Mouse (Mus musculus) kidney, embryonic 15.5 days (tissue): ENCODE measurements around the gene Dlst. TPM values are rescaled to one million over a fixed set of nuclear protein-coding genes. Genes with fewer than 3 reads are reported as not detected.

Source experiments
- ATAC-seq: fragments of 200-750 bp; cut with Nextera tagmentation; replicated peaks from 2 replicates; pipeline ENCODE4 v1.8.0; 2017; ENCODE audit warnings: moderate TSS enrichment; ENCODE audit not compliant: low FRiP score
- H3K27ac ChIP-seq: fragments of 300-500 bp; sonication (generic); 2 replicates; pipeline ENCODE4 v1.5.1; 2015; ENCODE audit warnings: mild to moderate bottlenecking, inconsistent platforms
- H3K27me3 ChIP-seq: fragments of 300-500 bp; sonication (generic); 2 replicates; pipeline ENCODE4 v1.6.1; 2015; ENCODE audit warnings: inconsistent platforms
- H3K36me3 ChIP-seq: fragments of 300-500 bp; sonication (generic); 2 replicates; pipeline ENCODE4 v1.6.1; 2015; ENCODE audit warnings: inconsistent platforms
- H3K4me1 ChIP-seq: fragments of 300-500 bp; sonication (generic); 2 replicates; pipeline ENCODE4 v1.6.1; 2015; ENCODE audit warnings: inconsistent platforms
- H3K4me2 ChIP-seq: fragments of 300-500 bp; sonication (generic); 2 replicates; pipeline ENCODE4 v1.6.1; 2015; ENCODE audit warnings: moderate library complexity, mild to moderate bottlenecking, inconsistent platforms
- H3K4me3 ChIP-seq: fragments of 300-500 bp; sonication (generic); replicated peaks from 2 replicates; pipeline ENCODE4 v1.5.1; 2015; ENCODE audit warnings: mild to moderate bottlenecking, inconsistent platforms
- H3K9ac ChIP-seq: fragments of 300-500 bp; sonication (generic); 2 replicates; pipeline ENCODE4 v1.6.1; 2015; ENCODE audit warnings: mild to moderate bottlenecking, inconsistent platforms
- H3K9me3 ChIP-seq: fragments of 300-500 bp; sonication (generic); replicated peaks from 2 replicates; pipeline ENCODE4 v1.6.1; 2016; ENCODE audit warnings: inconsistent platforms
- whole genome bisulfite sequencing: fragments of 180-500 bp; shearing (Covaris S2); methylation state at CpG from one replicate; pipeline ENCODE4 v1.1.7; 2015; ENCODE audit warnings: mixed read lengths; 5-methylcytosine and 5-hydroxymethylcytosine counted together
- polyA plus RNA-seq: library from polyadenylated mRNA; unstranded; fragments of >200 nt; fragmentation: Nextera tagmentation; extraction: Ambion mirVana; gene quantifications from 2 replicates; pipeline ENCODE4 v1.2.1, GENCODE M21; 2015

Gene Dlst
- polyA plus RNA-seq, 1 experiment from 2014 or later, result 123 TPM

GRCm38 (mm10) chr12:85101001-85101400 lies 9.6 kb upstream of the Dlst start:
- Histone ChIP-seq H3K4me1 (peaks cover 12% of the 10 kb centered on the region), H3K9me3 (no peaks in the 10 kb centered on the region), H3K27ac (no peak overlapping the region), H3K4me3 (no peak overlapping the region), H3K27me3 (no peaks in the 10 kb centered on the region), H3K36me3 (no peaks in the 10 kb centered on the region), H3K9ac (no peak overlapping the region), H3K4me2 (peak overlapping the region; percentile 28; the same call in 1 of the 2 replicates)
- 23% methylated on average over 14 of the region's 14 CpGs for WGBS
- no peak for ATAC-seq

GRCm38 (mm10) chr12:85101521-85102106 lies 9.0 kb upstream of the Dlst start:
- 77% methylated on average over 5 of the region's 5 CpGs for WGBS
- Histone ChIP-seq H3K9ac (no peak overlapping the region), H3K36me3 (no peaks in the 10 kb centered on the region), H3K27ac (no peak overlapping the region), H3K4me3 (no peak overlapping the region), H3K4me1 (peaks cover 17% of the 10 kb centered on the region), H3K9me3 (no peaks in the 10 kb centered on the region), H3K4me2 (no peak overlapping the region), H3K27me3 (no peaks in the 10 kb centered on the region)
- ATAC-seq, result no peak

DNA sequence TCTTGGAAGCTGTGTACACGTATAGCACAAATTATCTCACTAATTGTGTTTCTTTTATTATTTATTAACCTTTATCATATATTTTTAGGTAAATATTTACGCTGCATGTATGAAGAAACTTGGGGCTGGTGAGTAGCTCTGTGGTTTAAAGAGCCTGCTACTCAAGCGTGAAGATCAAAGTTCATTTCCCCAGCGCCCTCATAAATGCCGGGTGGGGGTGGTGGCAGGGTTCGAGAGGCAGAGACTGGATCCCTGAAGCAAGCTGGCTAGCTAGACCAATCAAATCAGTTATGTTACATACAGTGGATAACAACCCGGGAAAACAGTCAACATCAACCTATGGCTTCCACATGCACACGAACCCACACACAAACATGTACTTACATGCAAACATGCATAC lies 7.5 kb upstream of the Dlst start:
- 53% methylated on average over 8 of the region's 8 CpGs for WGBS

GRCm38 (mm10) chr12:85104789-85105188 lies 5.8 kb upstream of the Dlst start:
- H3K27me3 ChIP-seq, result no peaks in the 10 kb centered on the region
- no peak for ATAC-seq
- WGBS, result 82% methylated on average over 8 of the region's 8 CpGs

More for the DNA sequence above, 7.5 kb upstream of the Dlst start:
- Histone ChIP-seq H3K27ac (no peak overlapping the region), H3K27me3 (no peaks in the 10 kb centered on the region), H3K4me3 (no peak overlapping the region), H3K9me3 (no peaks in the 10 kb centered on the region), H3K9ac (no peak overlapping the region), H3K4me1 (peaks cover 19% of the 10 kb centered on the region), H3K36me3 (no peaks in the 10 kb centered on the region), H3K4me2 (no peak overlapping the region)
- ATAC-seq, result 0 out of 2 replicates have a peak, but pooled peaks have one; percentile 41

DNA sequence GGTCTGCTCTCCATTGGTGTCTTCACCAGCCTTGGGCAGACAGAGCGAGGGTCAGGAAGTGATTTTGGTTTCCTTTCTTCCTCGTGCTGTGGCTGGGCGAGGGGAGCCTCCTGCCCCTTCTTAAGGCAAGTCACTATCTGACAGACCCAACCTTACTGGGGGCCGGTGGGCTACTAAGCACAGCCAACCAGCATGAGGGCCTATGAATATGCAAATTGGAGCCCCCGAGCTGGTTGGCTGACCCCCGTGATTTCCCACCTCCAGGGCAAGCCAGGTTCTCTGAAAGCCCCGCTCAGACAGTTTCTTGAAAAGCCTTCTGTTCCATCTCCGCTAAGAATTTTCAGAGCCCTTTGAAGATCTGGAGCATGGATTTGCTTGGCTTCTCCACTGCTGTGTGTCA lies 4.3 kb upstream of the Dlst start:
- no peak for ATAC-seq
- Histone ChIP-seq H3K9ac (no peak overlapping the region), H3K4me3 (peak overlapping the region; percentile 10; the same call in 1 of the 2 replicates), H3K36me3 (no peaks in the 10 kb centered on the region), H3K4me2 (peak overlapping the region; percentile 45), H3K9me3 (no peaks in the 10 kb centered on the region), H3K27me3 (no peaks in the 10 kb centered on the region), H3K27ac (no peak overlapping the region), H3K4me1 (peaks cover 24% of the 10 kb centered on the region)
- 6% methylated on average over 8 of the region's 8 CpGs for WGBS

More at GRCm38 (mm10) chr12:85104789-85105188, 5.8 kb upstream of the Dlst start:
- Histone ChIP-seq H3K9me3 (no peaks in the 10 kb centered on the region), H3K4me2 (no peak overlapping the region), H3K4me1 (peaks cover 25% of the 10 kb centered on the region), H3K9ac (no peak overlapping the region), H3K4me3 (no peak overlapping the region), H3K36me3 (no peaks in the 10 kb centered on the region), H3K27ac (no peak overlapping the region)

GRCm38 (mm10) chr12:85108643-85109042 lies 2.0 kb upstream of the Dlst start:
- peaks cover 45% of the 10 kb centered on the region for H3K4me1 ChIP-seq
- no peak overlapping the region for H3K27ac ChIP-seq
- no peaks in the 10 kb centered on the region for H3K27me3 ChIP-seq
- no peak overlapping the region for H3K9ac ChIP-seq
- no peak overlapping the region for H3K4me3 ChIP-seq
- no peak for ATAC-seq
- H3K4me2 ChIP-seq, result no peak overlapping the region
- WGBS, result 71% methylated on average over 3 of the region's 3 CpGs
- no peaks in the 10 kb centered on the region for H3K9me3 ChIP-seq
- peaks cover 5% of the 10 kb centered on the region; the same call in 1 of the 2 replicates for H3K36me3 ChIP-seq

- 48% methylated on average over 4 of the region's 4 CpGs for WGBS
- no peak for ATAC-seq
- Histone ChIP-seq H3K27ac (no peak overlapping the region), H3K27me3 (no peaks in the 10 kb centered on the region), H3K36me3 (peaks cover 5% of the 10 kb centered on the region; the same call in 1 of the 2 replicates), H3K9ac (no peak overlapping the region), H3K4me2 (peak overlapping the region; percentile 82; the same call in 1 of the 2 replicates), H3K4me1 (peaks cover 42% of the 10 kb centered on the region), H3K9me3 (no peaks in the 10 kb centered on the region), H3K4me3 (no peak overlapping the region)
Observed at GRCm38 (mm10) chr12:85109426-85109825, 1.2 kb upstream of the Dlst start.

DNA sequence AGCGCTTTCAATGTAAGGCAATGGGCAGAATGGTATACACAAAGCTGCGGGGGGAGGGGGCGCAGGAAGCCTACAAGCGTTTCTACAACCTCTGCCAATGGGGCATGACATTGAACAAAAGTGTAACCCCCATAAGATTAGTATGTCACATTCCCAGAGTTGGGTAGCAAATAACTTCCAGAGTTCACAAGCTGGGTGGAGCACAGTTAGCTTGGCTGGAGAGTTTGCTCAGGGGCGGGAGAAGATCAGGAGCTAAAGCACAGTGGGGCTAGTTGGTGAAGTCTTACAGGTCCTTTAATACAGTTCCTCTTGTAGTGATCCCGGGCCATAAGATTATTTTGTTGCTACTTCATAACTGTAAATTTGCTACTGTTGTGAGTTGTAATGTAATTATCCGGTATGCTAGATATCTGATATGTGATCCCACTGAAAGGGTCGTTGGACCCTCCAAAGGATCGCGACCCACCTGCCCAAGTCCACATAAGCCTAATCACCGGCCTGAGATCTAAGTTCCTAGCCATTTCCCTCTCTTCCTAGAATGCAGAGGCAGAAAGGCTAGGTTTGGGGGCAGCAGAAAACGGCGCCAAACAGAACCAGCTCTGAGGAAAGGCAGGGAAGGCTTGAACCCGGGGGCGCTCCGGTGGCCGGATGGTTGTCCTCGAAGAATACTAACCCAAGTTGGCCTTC lies 479 bp upstream of the Dlst start:
- peak; percentile 20; the same call in 1 of the 2 replicates for ATAC-seq
- H3K4me3 ChIP-seq, result peak overlapping the region; percentile 93
- no peaks in the 10 kb centered on the region for H3K27me3 ChIP-seq
- peak overlapping the region; percentile 85 for H3K27ac ChIP-seq
- peak overlapping the region; percentile 99 for H3K9ac ChIP-seq
- H3K9me3 ChIP-seq, result no peaks in the 10 kb centered on the region
- WGBS, result 13% methylated on average over 18 of the region's 18 CpGs
- H3K36me3 ChIP-seq, result peaks cover 12% of the 10 kb centered on the region
- peaks cover 42% of the 10 kb centered on the region for H3K4me1 ChIP-seq
- H3K4me2 ChIP-seq, result peak overlapping the region; percentile 82

- Histone ChIP-seq H3K27me3 (no peaks in the 10 kb centered on the region), H3K4me2 (peak overlapping the region; percentile 82), H3K9me3 (no peaks in the 10 kb centered on the region), H3K36me3 (peaks cover 29% of the 10 kb centered on the region), H3K4me1 (peaks cover 35% of the 10 kb centered on the region), H3K4me3 (peak overlapping the region; percentile 93), H3K9ac (no peak overlapping the region), H3K27ac (peak overlapping the region; percentile 45)
- no peak for ATAC-seq
- 80% methylated on average over 7 of the region's 7 CpGs for WGBS
Observed at GRCm38 (mm10) chr12:85112550-85113251, 2.1 kb downstream of the Dlst start.

DNA sequence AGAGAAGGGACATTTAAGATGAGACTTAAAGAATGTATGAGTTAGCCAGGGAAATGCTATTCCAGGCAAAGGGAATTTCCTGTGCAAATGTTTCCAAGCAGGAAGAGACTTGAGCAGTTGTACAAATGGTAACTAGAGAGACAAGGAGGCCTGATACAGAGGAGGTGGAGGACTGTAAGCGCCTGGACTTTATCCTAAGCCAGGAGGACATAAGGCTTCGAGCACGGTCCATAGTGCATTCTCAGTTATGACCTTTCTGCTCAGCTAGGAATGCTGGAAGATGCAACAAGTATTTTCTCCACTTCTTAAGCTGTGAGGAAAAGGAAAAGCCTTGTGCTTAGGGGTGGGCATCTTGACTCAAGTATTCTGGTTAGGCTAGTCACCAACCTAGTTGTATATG lies 2.7 kb downstream of the Dlst start:
- peaks cover 35% of the 10 kb centered on the region for H3K36me3 ChIP-seq
- H3K27me3 ChIP-seq, result no peaks in the 10 kb centered on the region
- ATAC-seq, result no peak
- H3K9me3 ChIP-seq, result no peaks in the 10 kb centered on the region
- peak overlapping the region; percentile 45; the same call in 1 of the 2 replicates for H3K27ac ChIP-seq
- 86% methylated on average over 3 of the region's 3 CpGs for WGBS
- no peak overlapping the region for H3K4me3 ChIP-seq
- H3K9ac ChIP-seq, result no peak overlapping the region
- H3K4me2 ChIP-seq, result no peak overlapping the region
- peaks cover 35% of the 10 kb centered on the region for H3K4me1 ChIP-seq

DNA sequence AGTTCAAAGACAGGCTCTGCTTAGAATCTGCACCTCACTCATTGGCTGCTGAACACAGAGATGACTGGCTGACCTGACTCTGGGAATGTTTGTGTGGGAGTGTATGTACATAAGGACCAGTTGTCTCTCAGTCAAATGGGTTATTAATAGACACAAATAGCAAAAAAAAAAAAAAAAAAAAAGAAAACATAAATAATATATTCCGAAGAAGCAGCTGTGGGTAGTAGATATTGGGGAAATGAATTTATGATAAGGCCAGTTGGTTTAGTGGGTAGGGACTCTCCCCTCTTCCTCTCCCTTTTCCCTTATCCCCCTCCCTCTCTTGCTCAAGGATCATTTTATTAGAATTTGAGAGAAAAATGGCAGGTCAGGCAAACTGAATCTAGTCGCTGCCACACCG lies 3.3 kb downstream of the Dlst start:
- Histone ChIP-seq H3K9ac (no peak overlapping the region), H3K36me3 (peaks cover 41% of the 10 kb centered on the region), H3K4me1 (peaks cover 35% of the 10 kb centered on the region), H3K27me3 (no peaks in the 10 kb centered on the region), H3K9me3 (no peaks in the 10 kb centered on the region), H3K4me2 (no peak overlapping the region), H3K4me3 (no peak overlapping the region), H3K27ac (no peak overlapping the region)
- no peak for ATAC-seq
- WGBS, result 90% methylated on average over 3 of the region's 3 CpGs

DNA sequence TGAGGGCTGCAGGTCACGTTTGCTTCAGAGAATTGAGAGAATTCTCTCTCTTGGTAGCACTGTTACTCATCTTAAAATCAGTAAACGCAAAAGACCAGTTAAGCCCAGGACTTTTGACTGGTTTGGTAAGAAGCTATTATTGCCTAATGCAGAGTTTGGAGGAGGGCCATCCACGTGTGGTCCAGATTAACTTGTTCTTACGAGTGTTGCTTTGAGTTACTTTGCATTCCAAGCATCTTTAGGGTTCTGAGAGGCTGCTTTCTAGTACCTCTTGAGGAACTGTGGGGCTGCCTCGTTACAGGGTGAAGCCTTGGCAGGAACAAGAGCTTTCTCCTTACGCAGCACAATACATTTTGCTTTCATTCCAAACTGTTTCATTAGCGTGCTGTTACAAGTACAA lies 5.0 kb downstream of the Dlst start:
- WGBS, result 83% methylated on average over 7 of the region's 7 CpGs
- no peak for ATAC-seq
- peaks cover 58% of the 10 kb centered on the region for H3K36me3 ChIP-seq

More for the DNA sequence above, 5.0 kb downstream of the Dlst start:
- H3K27me3 ChIP-seq, result no peaks in the 10 kb centered on the region
- H3K4me2 ChIP-seq, result no peak overlapping the region
- H3K9ac ChIP-seq, result no peak overlapping the region
- peaks cover 25% of the 10 kb centered on the region for H3K4me1 ChIP-seq
- H3K4me3 ChIP-seq, result no peak overlapping the region
- H3K27ac ChIP-seq, result no peak overlapping the region
- H3K9me3 ChIP-seq, result no peaks in the 10 kb centered on the region
